Mouse (Mus musculus) left cerebral cortex, adult 18-20 months (tissue): ENCODE results near the gene Gzmb. TPM values are rescaled to one million over a fixed set of nuclear protein-coding genes. Genes with fewer than 3 reads are reported as not detected.
"Not testable (repeated sequence)": the region's sequence is repeated elsewhere in the genome, so short reads cannot be mapped to it uniquely, and the experiment has no call there.

Experiments
- DNase-seq, 2 experiments: peaks; one replicate each; pipeline ENCODE4 v3.0.0; 2021 to 2022; ENCODE audit warnings: low spot score in 2 of 2, mixed read lengths in 1 of 2
- long read RNA-seq, 2 experiments: library from polyadenylated mRNA; stranded (forward); transcript quantifications; one replicate each; pipeline ENCODE4 v2.0.0; 2021
- total RNA-seq, 2 experiments: library from RNA; stranded (reverse); gene quantifications; 2 replicates each; pipeline ENCODE4 v1.2.3; 2021

Gzmb gene
- total RNA-seq: not detected
- long read RNA-seq, experiment 1: 0 reads
- long read RNA-seq, experiment 2: 0 reads

- no peak for DNase-seq
These were observed at the start of gene Gzmb for GRCm38 (mm10) chr14:56262153-56262552. Gzmb (minus strand) TSS chr14:56262260.

- not testable (repeated sequence) for DNase-seq
These were observed 49.7 kb upstream of the Gzmb start for GRCm38 (mm10) chr14:56311801-56312200.

GRCm38 (mm10) chr14:56310238-56310637 is 48.2 kb upstream of the Gzmb start:
- DNase-seq: no peak

GRCm38 (mm10) chr14:56304149-56304548 is 42.1 kb upstream of the Gzmb start:
- peak in 1 of 2 experiments; percentile 9 for DNase-seq

DNA sequence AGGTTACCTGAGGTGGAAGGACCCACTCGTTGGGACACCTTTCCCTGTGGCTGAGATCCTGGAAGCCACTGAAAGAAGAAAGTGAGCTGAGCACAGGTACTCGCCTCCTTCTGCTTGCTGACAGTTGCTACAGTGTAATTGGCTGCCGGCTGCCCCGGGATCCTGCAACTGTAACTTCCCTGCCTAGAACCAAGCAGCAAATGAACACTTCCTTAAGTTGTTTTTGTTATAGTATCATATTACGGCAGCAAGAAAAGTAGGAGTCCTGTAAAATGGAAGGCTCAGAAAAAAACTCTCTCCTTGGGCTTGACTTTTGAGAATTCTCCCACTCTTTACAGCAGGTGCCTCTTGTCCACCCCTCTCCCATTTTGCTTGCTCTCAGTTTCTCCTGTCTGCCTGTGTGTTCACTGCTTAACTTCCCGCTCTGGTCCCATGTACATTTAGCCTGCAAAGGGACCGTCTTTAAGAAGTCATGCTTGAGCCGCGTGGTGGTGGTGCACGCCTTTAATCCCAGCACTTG is 41.5 kb upstream of the Gzmb start:
- DNase-seq: no peak

DNA sequence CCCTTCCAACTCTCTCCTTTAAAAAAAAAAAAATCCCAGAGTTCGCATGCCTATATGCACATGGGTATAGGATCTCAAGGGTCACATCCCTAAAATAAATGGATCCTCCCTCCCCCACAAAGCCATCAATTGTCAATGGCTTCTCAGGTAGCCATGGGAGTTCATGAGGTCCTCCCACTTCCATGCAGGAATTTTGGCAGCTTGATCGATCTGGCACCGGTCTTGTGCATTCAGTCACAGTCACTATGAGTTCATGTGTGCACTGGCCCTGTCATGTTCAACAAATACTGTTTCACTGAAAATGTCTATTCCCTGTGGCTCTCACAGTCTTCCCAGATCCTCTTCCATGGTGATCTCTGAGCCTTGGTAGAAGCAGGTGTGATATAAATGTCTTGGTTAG is 40.0 kb upstream of the Gzmb start:
- DNase-seq: no peak

GRCm38 (mm10) chr14:56296786-56297185 is 34.7 kb upstream of the Gzmb start:
- DNase-seq: no peak

DNA sequence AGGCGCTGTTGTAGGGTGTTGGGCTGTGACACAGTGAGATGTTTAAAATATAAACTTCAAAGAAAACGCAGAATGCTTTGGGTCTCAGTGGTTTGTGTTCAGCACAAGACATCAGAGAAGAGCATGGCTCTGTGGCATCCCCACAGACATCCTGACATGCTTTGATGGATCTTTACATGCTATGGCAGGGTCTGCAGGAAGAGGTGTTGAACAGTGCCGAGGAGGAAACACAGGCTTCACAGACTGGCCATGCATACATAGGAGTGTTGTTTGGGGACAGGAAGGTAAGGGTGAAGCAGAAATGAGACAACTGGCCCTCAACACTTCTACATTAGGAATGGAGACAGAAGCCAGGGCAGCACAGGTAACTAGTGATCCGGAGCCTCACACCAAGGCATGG is 34.0 kb upstream of the Gzmb start:
- DNase-seq: no peak

DNA sequence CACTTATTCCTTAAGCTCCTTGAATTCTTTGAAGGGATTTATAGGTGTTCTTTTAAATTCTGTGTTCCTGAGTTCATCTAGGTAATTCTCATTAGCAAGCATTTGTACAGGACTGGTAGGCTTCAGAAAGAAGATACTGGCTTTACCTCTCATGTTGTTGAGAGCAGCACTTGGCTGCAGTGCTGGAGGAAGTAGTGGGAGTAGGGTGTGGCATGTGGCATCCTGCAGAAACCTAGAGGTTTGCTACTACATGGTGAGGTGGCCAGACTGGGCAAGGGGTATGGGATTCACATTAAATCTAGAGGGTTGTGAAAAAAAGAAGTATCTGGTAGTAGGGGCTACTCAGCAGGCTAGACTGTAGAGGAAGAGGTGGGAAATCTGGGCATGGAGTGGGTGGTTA is 31.1 kb upstream of the Gzmb start:
- no peak for DNase-seq

- no peak for DNase-seq
These were observed 26.6 kb upstream of the Gzmb start for GRCm38 (mm10) chr14:56288651-56289050.

- DNase-seq: no peak
These were observed 25.7 kb upstream of the Gzmb start for GRCm38 (mm10) chr14:56287806-56288205.

- DNase-seq: no peak
These were observed 22.6 kb upstream of the Gzmb start for GRCm38 (mm10) chr14:56284356-56285325.

- DNase-seq: no peak
These were observed 21.8 kb upstream of the Gzmb start for GRCm38 (mm10) chr14:56283816-56284215.

DNA sequence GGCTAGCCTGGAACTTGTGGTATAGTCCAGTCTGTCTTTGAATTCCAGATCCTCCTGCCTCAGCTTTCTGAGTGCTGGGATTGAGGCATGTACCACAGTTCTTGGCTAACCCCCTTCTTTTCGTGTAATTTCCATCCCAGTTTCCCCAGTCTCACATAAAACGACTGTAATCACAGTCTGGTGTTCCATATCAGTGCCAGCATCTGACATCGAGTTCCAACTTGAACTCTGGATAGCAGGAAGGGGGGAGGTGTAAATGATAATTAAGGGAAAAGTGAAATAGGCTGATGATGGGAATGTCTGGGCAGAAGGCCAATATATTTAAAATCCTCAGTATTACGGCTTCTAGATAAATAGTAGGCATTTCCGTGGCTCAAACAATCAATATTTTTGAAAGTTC is 19.0 kb upstream of the Gzmb start:
- no peak for DNase-seq

- DNase-seq: not testable (repeated sequence)
These were observed 16.6 kb upstream of the Gzmb start for GRCm38 (mm10) chr14:56278691-56279090.

DNA sequence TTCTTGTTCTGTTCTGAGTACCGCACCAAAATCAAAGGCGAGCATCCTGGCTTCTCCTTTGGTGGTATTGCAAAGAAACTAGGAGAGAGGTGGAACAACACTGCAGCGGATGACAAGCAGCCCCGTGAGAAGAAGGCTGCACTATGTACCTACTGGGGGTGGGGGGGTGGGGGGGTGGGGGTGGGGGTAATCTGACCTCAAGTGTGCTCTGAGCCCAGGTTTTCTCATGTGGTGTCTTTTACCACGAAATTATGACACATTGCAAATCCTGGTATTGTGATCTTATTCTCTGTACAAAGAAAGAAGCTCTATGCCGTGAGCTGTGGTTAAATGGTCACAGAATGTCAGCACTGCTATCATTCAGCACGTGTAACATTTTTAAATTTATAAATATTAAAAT is 14.0 kb upstream of the Gzmb start:
- DNase-seq: not testable (repeated sequence)

GRCm38 (mm10) chr14:56266109-56266508 is 4.0 kb upstream of the Gzmb start:
- no peak for DNase-seq

DNA sequence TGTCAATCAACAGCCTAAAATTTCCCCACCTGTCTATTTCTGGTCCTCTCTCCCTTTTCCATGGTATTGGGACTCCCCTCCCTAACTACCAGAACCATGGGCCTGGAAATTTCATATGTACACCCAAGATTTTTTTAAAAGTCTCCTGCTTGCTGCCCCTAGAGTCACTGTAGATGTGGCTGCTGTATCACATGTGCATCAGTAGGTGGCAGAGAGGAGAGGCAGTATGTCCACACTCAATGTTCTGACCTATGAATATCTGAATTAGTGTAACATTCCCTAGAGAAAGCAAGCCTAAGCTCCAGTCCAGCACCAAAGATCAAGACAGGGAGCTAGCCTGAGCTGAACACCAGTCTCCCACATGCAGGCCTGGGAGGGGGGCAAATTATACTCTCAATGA is 21.7 kb downstream of the Gzmb start:
- DNase-seq: no peak

- DNase-seq: no peak
These were observed 27.5 kb downstream of the Gzmb start, which contains the start of gene Gzmc for GRCm38 (mm10) chr14:56234556-56234955. Gzmc (minus strand) TSS chr14:56234656.

DNA sequence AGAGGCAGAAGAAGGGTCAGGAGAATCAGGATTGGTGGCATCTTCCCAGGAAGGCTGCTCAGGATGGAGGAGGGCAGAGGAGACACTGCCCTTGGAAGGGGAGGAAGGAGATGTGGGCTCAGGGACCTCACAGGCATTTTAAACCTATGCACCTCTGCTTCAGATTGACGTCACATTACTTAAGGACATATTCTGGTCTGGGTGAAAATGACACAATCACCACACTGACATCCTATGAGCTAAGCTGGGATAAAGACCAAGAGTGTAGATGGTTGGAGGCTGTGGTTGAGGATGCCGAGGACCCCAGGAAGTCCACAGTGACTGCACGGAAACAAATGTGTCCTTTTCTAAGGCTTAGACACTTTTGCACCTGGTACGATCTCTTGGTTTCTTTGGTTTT is 50.7 kb downstream of the Gzmb start, which contains the start of gene Gzmf:
TSS of gene Gzmf (minus strand) at position 101 of the 400 bp plus-strand sequence.
- DNase-seq: no peak
